17 mouse cellular contexts compared by ENCODE assay signal in the genomic region with DNA sequence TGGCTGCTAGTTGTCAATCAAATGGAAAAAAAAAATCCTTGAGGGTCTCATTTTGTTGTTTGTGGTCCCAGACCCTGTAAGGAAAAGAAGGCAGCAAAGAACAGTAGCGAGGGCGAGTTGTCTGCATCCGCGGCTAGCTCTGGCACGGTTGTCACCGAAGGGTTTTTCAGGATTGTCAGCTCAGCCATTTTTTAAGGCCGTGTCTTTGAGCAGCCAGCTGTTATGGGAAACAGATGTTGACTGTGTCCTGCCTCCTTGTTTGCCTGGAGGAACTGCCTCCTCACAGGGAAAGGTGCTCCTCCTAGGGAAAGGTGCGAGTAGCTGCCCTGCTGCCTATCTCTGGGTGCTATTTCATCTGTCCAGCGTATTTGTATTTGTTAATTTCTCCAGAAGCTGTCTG.
"Had no signal": no experiment of that assay in that cellular context is flagged by ENCODE, and none has a peak within 500 bp of the region (broad histone marks: within the 10 kb centered on the region; RNA-seq: fewer than 3 reads in every experiment).

No protein-coding gene starts in this region.

- H3K4me3 ChIP-seq: liver, embryonic 13.5 days; midbrain, embryonic 12.5 days; midbrain, embryonic 15.5 days; neural tube, embryonic 12.5 days; neural tube, embryonic 15.5 days had no signal

- H3K9me3 ChIP-seq: liver, embryonic 13.5 days; midbrain, embryonic 12.5 days; midbrain, embryonic 15.5 days; neural tube, embryonic 12.5 days; neural tube, embryonic 15.5 days had no signal

- H3K27ac ChIP-seq: liver, embryonic 13.5 days; midbrain, embryonic 12.5 days; midbrain, embryonic 15.5 days; neural tube, embryonic 12.5 days; neural tube, embryonic 15.5 days had no signal

- ATAC-seq: midbrain, embryonic 15.5 days had no signal

- DNase-seq: kidney, postnatal 14 days; kidney, postnatal 4 days; left cerebral cortex, postnatal 4 days; liver, embryonic 13.5 days; lung, adult 2 months; lung, postnatal 14 days; lung, postnatal 4 days; right cerebral cortex, adult 18-20 months; right cerebral cortex, postnatal 14 days; right cerebral cortex, postnatal 4 days; spleen, adult 18-20 months; thymus, adult 18-20 months; thymus, postnatal 36 days had no signal

- H3K4me2 ChIP-seq: liver, embryonic 13.5 days; midbrain, embryonic 12.5 days; midbrain, embryonic 15.5 days; neural tube, embryonic 12.5 days; neural tube, embryonic 15.5 days had no signal

- H3K9ac ChIP-seq: liver, embryonic 13.5 days; midbrain, embryonic 12.5 days; midbrain, embryonic 15.5 days; neural tube, embryonic 12.5 days; neural tube, embryonic 15.5 days had no signal

- H3K4me1 ChIP-seq: midbrain, embryonic 12.5 days; midbrain, embryonic 15.5 days; neural tube, embryonic 12.5 days; neural tube, embryonic 15.5 days had no signal

- H3K27me3 ChIP-seq: liver, embryonic 13.5 days; midbrain, embryonic 12.5 days; midbrain, embryonic 15.5 days; neural tube, embryonic 15.5 days had no signal

- H3K36me3 ChIP-seq: liver, embryonic 13.5 days; midbrain, embryonic 12.5 days; midbrain, embryonic 15.5 days; neural tube, embryonic 12.5 days; neural tube, embryonic 15.5 days had no signal
